Mouse (Mus musculus) liver, embryonic 16.5 days (tissue): ENCODE results near the gene Amfr. TPM values are rescaled to one million over a fixed set of nuclear protein-coding genes. Genes with fewer than 3 reads are reported as not detected.
"Not testable (repeated sequence)": the region's sequence is repeated elsewhere in the genome, so short reads cannot be mapped to it uniquely, and the experiment has no call there.

Experiments used
- ATAC-seq: fragments of 200-750 bp; cut with Nextera tagmentation; 2 replicates; pipeline ENCODE4 v1.8.0; 2017; ENCODE audit warnings: low read depth, mild to moderate bottlenecking, moderate number of reproducible peaks, moderate library complexity
- H3K27ac ChIP-seq: fragments of 300-500 bp; sonication (generic); 2 replicates; pipeline ENCODE4 v1.5.1; 2014; ENCODE audit warnings: mild to moderate bottlenecking, low read length
- H3K27me3 ChIP-seq: fragments of 300-500 bp; sonication (generic); 2 replicates; pipeline ENCODE4 v1.6.1; 2014; ENCODE audit warnings: low read depth, low read length, mixed read lengths; ENCODE audit not compliant: control insufficient read depth, insufficient read depth
- H3K36me3 ChIP-seq: fragments of 300-500 bp; sonication (generic); 2 replicates; pipeline ENCODE4 v1.6.1; 2014; ENCODE audit warnings: mild to moderate bottlenecking; ENCODE audit not compliant: control insufficient read depth, insufficient read depth
- H3K4me1 ChIP-seq: fragments of 300-500 bp; sonication (generic); 2 replicates; pipeline ENCODE4 v1.6.1; 2014; ENCODE audit warnings: low read depth, low read length, mixed read lengths; ENCODE audit not compliant: control insufficient read depth
- H3K4me2 ChIP-seq: fragments of 300-500 bp; sonication (generic); 2 replicates; pipeline ENCODE4 v1.6.1; 2014; ENCODE audit warnings: low read depth, low read length, mixed read lengths
- H3K4me3 ChIP-seq: fragments of 300-500 bp; sonication (generic); 2 replicates; pipeline ENCODE4 v1.5.1; 2014; ENCODE audit warnings: low read depth, mild to moderate bottlenecking, low read length
- H3K9ac ChIP-seq: fragments of 300-500 bp; sonication (generic); 2 replicates; pipeline ENCODE4 v1.6.1; 2014; ENCODE audit warnings: low read depth, low read length
- H3K9me3 ChIP-seq: fragments of 300-500 bp; sonication (generic); replicated peaks from 2 replicates; pipeline ENCODE4 v1.6.1; 2016; ENCODE audit warnings: low read length; ENCODE audit not compliant: control insufficient read depth
- WGBS: fragments of 180-500 bp; shearing (Covaris S2); extraction: QIAGEN DNeasy Blood & Tissue Kit; methylation state at CpG from one replicate; pipeline ENCODE4 v1.1.7; 2014; ENCODE audit not compliant: insufficient replicate concordance; 5-methylcytosine and 5-hydroxymethylcytosine counted together
- polyA plus RNA-seq: library from polyadenylated mRNA; unstranded; fragments of >200 nt; fragmentation: Nextera tagmentation; extraction: Ambion mirVana; gene quantifications from 2 replicates; pipeline ENCODE4 v1.2.1, GENCODE M21; 2015

Amfr gene
- polyA plus RNA-seq, result 31.5 and 38.6 TPM in 2 replicates

DNA sequence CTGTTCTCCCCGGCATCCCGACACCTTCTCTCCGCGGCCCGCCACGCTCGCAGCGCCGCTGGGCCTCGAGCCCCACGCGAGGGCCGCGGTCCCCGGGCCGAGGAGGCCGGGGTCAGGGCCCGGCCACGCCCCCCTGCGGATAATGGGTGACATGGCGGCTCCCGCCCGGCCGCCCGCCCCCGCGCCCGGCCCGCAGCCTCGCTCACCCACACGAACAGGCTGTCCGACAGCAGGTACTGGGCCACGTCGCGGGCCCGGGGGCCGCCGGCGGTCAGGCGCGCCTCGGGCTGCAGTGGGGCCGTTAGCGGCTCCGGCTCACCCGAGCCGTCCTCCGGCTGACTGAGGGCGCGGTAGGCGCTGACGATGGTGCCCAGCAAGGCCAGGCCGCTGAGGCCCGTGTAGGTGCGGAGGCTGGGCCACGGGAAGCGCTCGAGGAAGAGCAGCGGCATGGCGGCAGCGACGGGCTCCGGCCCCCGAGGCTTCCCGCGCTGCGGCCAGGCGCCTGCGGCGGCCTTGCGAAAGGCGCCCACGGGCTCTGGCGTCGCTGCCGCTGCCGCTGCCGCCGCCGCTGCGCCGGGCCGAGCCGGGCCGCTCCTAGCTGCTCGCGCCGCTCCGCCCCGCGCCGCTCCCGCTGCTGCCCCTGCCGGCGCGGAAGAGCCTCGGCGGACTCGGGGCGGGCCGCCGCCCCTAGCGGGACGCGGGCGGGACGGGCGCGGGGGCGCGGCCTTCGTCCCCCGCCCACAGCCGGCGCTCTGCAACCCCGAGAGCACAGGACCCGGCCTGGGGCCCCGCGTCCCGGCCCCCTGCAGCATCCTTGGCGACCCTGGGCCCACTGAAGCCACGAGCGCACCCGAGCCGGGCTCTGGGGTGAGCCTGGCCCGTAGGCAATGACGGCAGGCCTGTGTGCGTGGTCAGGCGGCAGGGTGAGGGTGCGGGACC lies at the start of gene Amfr:
Gene Amfr (minus strand): TSS at position 830 of the 939 bp plus-strand sequence.
- peak within 1 kb of the TSS; percentile 100 for H3K4me2 ChIP-seq
- peaks cover 37% of the 10 kb centered on the region for H3K4me1 ChIP-seq
- H3K27me3 ChIP-seq, result no peaks in the 10 kb centered on the region
- no peaks in the 10 kb centered on the region for H3K9me3 ChIP-seq
- H3K36me3 ChIP-seq, result no peaks in the 10 kb centered on the region
- WGBS, result under 1% methylated on average over 94 of the region's 130 CpGs
- peak within 1 kb of the TSS; percentile 98 for H3K27ac ChIP-seq
- ATAC-seq, result peak; percentile 93
- peak within 1 kb of the TSS; percentile 99 for H3K4me3 ChIP-seq
- peak within 1 kb of the TSS; percentile 99 for H3K9ac ChIP-seq

DNA sequence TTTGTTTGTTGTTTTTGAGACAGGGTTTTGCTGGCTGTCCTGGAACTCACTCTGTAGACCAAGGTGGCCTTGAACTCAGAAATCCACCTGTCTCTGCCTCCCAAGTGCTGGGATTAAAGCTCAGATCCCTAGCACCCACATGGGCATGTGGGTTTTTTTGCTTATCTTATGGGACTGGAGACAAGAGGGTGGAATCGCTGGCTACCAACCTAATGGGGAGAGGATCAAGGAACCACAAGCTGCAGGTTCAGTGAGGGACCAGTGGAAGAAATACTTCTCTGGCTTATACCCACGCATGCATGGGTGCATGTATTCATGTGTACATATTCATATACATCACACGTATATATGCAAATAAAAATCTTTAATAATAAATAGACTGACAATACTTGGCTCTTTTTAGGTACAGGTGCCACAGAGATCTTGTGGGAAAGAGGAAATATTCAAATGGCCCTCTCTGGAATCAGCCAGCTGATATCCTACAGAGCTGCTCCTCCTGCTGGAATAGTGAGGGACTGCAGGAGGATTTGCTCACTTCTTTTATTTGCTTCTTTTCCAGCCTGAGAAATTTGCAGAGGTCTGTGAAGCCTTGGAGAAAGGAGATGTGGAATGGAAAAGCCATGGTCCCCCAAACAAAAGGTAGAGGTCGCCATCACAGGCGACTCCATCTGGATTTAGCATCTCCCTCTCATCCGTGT lies 44.7 kb upstream of the Amfr start:
- no peaks in the 10 kb centered on the region for H3K27me3 ChIP-seq
- no peak overlapping the region for H3K4me3 ChIP-seq
- WGBS, result 60% methylated on average over 6 of the region's 6 CpGs

DNA sequence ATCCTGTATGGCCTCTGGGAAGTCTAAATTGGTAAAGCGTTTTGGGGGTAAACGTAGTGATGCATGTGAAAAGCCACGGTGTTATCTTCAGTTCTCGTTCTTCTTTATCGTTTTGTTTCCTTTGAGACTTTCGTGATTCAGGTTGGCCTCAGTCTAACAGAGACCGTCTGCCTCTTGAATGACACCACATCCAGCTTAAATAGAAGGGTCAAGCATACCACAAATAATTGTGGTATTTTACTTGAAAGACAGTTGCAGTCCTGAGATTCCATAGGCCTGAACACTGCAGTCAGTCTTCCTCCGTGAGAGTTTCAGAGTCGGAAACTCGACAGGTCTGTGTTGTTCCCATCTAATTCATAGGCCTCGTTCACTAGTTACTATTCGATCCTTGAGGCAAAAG lies 40.1 kb upstream of the Amfr start:
- no peak overlapping the region for H3K4me2 ChIP-seq
- H3K27ac ChIP-seq, result no peak overlapping the region
- no peaks in the 10 kb centered on the region for H3K4me1 ChIP-seq
- H3K9ac ChIP-seq, result no peak overlapping the region
- H3K36me3 ChIP-seq, result 0 out of 2 replicates have a peak, but pooled peaks cover 2% of the 10 kb centered on the region
- H3K4me3 ChIP-seq, result no peak overlapping the region
- no peaks in the 10 kb centered on the region for H3K27me3 ChIP-seq
- H3K9me3 ChIP-seq, result no peaks in the 10 kb centered on the region
- 75% methylated on average over 12 of the region's 12 CpGs for WGBS
- ATAC-seq, result no peak

More for the DNA sequence above, 44.7 kb upstream of the Amfr start:
- H3K36me3 ChIP-seq, result peaks cover 2% of the 10 kb centered on the region; the same call in 1 of the 2 replicates
- no peak for ATAC-seq
- H3K4me1 ChIP-seq, result no peaks in the 10 kb centered on the region
- no peak overlapping the region for H3K9ac ChIP-seq
- H3K27ac ChIP-seq, result no peak overlapping the region
- no peaks in the 10 kb centered on the region for H3K9me3 ChIP-seq
- no peak overlapping the region for H3K4me2 ChIP-seq

- 78% methylated on average over 2 of the region's 2 CpGs for WGBS
- H3K9ac ChIP-seq, result no peak overlapping the region
Observed at GRCm38 (mm10) chr8:94047845-94048244, 35.2 kb upstream of the Amfr start.

DNA sequence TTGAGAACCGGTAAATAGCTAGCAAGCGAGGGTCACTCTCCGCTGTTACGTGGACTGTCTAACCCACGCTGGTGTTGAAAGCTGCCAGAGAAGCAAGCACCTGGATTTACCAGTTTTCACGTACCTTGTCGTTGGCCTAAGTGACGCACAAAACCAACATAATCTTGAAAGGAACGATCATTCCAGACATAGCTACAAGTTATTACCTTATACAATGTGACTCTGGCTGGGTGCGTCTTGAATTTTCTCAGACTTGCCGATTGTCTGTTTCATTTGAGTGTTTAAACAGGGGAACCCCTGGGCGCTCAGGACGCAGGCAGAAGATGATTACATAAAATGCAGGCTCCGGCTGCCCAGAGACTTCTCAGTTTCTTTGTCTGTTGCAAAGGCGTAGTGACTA lies 25.2 kb upstream of the Amfr start:
- no peaks in the 10 kb centered on the region for H3K9me3 ChIP-seq
- H3K4me1 ChIP-seq, result peaks cover 28% of the 10 kb centered on the region
- no peaks in the 10 kb centered on the region for H3K27me3 ChIP-seq
- peak overlapping the region; percentile 82 for H3K4me2 ChIP-seq
- peak overlapping the region; percentile 72 for H3K9ac ChIP-seq
- H3K4me3 ChIP-seq, result peak overlapping the region; percentile 79
- no peak for ATAC-seq
- 4% methylated on average over 15 of the region's 15 CpGs for WGBS
- peak overlapping the region; percentile 36; the same call in 1 of the 2 replicates for H3K27ac ChIP-seq
- no peaks in the 10 kb centered on the region for H3K36me3 ChIP-seq

More at GRCm38 (mm10) chr8:94047845-94048244, 35.2 kb upstream of the Amfr start:
- H3K27me3 ChIP-seq, result no peaks in the 10 kb centered on the region
- H3K36me3 ChIP-seq, result no peaks in the 10 kb centered on the region
- no peaks in the 10 kb centered on the region for H3K9me3 ChIP-seq
- no peaks in the 10 kb centered on the region for H3K4me1 ChIP-seq
- H3K27ac ChIP-seq, result no peak overlapping the region
- ATAC-seq, result no peak
- no peak overlapping the region for H3K4me2 ChIP-seq
- no peak overlapping the region for H3K4me3 ChIP-seq

- ATAC-seq, result peak; percentile 95
- H3K27ac ChIP-seq, result peak within 1 kb of the TSS; percentile 81
- WGBS, result under 1% methylated on average over 41 of the region's 41 CpGs
- H3K4me3 ChIP-seq, result peak within 1 kb of the TSS; percentile 79
- H3K27me3 ChIP-seq, result no peaks in the 10 kb centered on the region
- H3K9ac ChIP-seq, result peak within 1 kb of the TSS; percentile 74
- H3K36me3 ChIP-seq, result no peaks in the 10 kb centered on the region
- H3K9me3 ChIP-seq, result no peaks in the 10 kb centered on the region
- peaks cover 32% of the 10 kb centered on the region for H3K4me1 ChIP-seq
- peak within 1 kb of the TSS; percentile 82 for H3K4me2 ChIP-seq
Observed at GRCm38 (mm10) chr8:94036944-94037524, 24.4 kb upstream of the Amfr start, which contains the start of the genes Nudt21 and Ogfod1. Gene Nudt21 (minus strand): TSS chr8:94037031. Gene Ogfod1 (plus strand): TSS chr8:94037198.

GRCm38 (mm10) chr8:94036541-94036940 lies 23.9 kb upstream of the Amfr start:
- peak; percentile 78 for ATAC-seq
- 0% methylated on average over 21 of the region's 32 CpGs for WGBS

DNA sequence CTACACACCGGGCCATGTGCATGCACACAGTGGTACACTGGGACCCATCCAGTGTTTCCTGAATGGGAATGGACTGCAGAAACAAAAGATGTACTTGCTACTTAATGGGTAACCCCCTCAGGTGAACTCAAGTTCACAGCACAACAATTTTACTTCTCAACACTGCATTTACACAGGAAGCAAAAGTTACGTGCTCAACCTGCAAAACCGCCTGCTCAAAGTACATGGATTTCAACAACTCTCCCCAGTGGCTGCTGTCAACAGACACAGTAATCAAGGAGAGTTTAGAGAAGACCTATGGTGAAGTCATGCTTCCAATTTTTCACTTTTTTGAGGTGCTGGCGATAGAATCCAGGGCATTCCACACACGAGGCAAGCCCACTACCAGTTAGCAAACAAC lies 22.6 kb upstream of the Amfr start:
- Histone ChIP-seq H3K27ac (peak overlapping the region; percentile 74), H3K4me1 (peaks cover 32% of the 10 kb centered on the region), H3K4me3 (peak overlapping the region; percentile 76), H3K36me3 (peaks cover 9% of the 10 kb centered on the region), H3K9me3 (no peaks in the 10 kb centered on the region), H3K9ac (peak overlapping the region; percentile 49), H3K27me3 (no peaks in the 10 kb centered on the region), H3K4me2 (peak overlapping the region; percentile 69)
- ATAC-seq, result no peak
- WGBS, result 47% methylated on average over 5 of the region's 5 CpGs

More at GRCm38 (mm10) chr8:94036541-94036940, 23.9 kb upstream of the Amfr start:
- H3K36me3 ChIP-seq, H3K9me3 ChIP-seq, H3K27me3 ChIP-seq: not testable (repeated sequence)
- Histone ChIP-seq H3K9ac (peak overlapping the region; percentile 74), H3K27ac (peak overlapping the region; percentile 81), H3K4me1 (peaks cover 32% of the 10 kb centered on the region), H3K4me2 (peak overlapping the region; percentile 69), H3K4me3 (peak overlapping the region; percentile 76)
